Mouse (Mus musculus) MEL (cell line): ENCODE results near the gene Catip. TPM values are rescaled to one million over a fixed set of nuclear protein-coding genes. Genes with fewer than 3 reads are reported as not detected.

ENCODE experiments used
- DNase-seq: peaks from one replicate; pipeline ENCODE4 v3.0.0; 2011; ENCODE audit warnings: low read depth, low spot score
- H3K27ac ChIP-seq: 2 replicates; pipeline ENCODE4 v1.5.1; 2012; ENCODE audit warnings: low read depth, mild to moderate bottlenecking, control low read depth, low read length, moderate library complexity; ENCODE audit not compliant: control insufficient read depth
- H3K27me3 ChIP-seq, 2 experiments: fragments of 150-350 bp in 1 of 2; sonication (generic) in 1 of 2; 2 replicates each; pipeline ENCODE4 v1.6.1; 2012; ENCODE audit warnings: low read length in 2 of 2, mild to moderate bottlenecking in 2 of 2, improper control_type of control experiment in 1 of 2, moderate library complexity in 1 of 2; ENCODE audit not compliant: insufficient read depth in 2 of 2, control insufficient read depth in 1 of 2
- H3K36me3 ChIP-seq, 2 experiments: 2 replicates each; pipeline ENCODE4 v1.6.1; 2012 to 2014; ENCODE audit warnings: low read length in 2 of 2, improper control_type of control experiment in 1 of 2, inconsistent platforms in 1 of 2, mild to moderate bottlenecking in 1 of 2; ENCODE audit not compliant: insufficient read depth in 2 of 2, control insufficient read depth in 1 of 2
- H3K4me1 ChIP-seq, 2 experiments: fragments of 150-350 bp in 1 of 2; sonication (generic) in 1 of 2; 2 replicates each; pipeline ENCODE4 v1.6.1; 2012; ENCODE audit warnings: low read length in 2 of 2, improper control_type of control experiment in 1 of 2, mild to moderate bottlenecking in 1 of 2; ENCODE audit not compliant: insufficient read depth in 2 of 2, control insufficient read depth in 1 of 2
- H3K4me3 ChIP-seq, 2 experiments: fragments of 150-350 bp in 1 of 2; sonication (generic) in 1 of 2; 2 replicates each; pipeline ENCODE4 v1.5.1; 2012; ENCODE audit warnings: low read depth in 2 of 2, low read length in 2 of 2, mild to moderate bottlenecking in 2 of 2, moderate library complexity in 2 of 2, control low read depth in 1 of 2, improper control_type of control experiment in 1 of 2; ENCODE audit not compliant: control insufficient read depth in 1 of 2, insufficient read depth in 1 of 2
- H3K79me2 ChIP-seq: 2 replicates; pipeline ENCODE4 v1.6.1; 2012; ENCODE audit warnings: mild to moderate bottlenecking, low read length, moderate library complexity; ENCODE audit not compliant: control insufficient read depth, poor library complexity, insufficient read depth
- H3K9ac ChIP-seq: 2 replicates; pipeline ENCODE4 v1.6.1; 2012; ENCODE audit warnings: low read depth, mild to moderate bottlenecking, control low read depth, low read length, moderate library complexity; ENCODE audit not compliant: control insufficient read depth, poor library complexity, severe bottlenecking
- H3K9me3 ChIP-seq: fragments of 150-350 bp; sonication (generic); replicated peaks from 2 replicates; pipeline ENCODE4 v1.6.1; 2012; ENCODE audit warnings: mild to moderate bottlenecking, low read length, improper control_type of control experiment, moderate library complexity; ENCODE audit not compliant: insufficient read depth
- CHD1 ChIP-seq: IDR thresholded peaks from 2 replicates; pipeline ENCODE4 v1.6.1; 2012; ENCODE audit warnings: low read depth, mild to moderate bottlenecking, inconsistent platforms, low read length, improper control_type of control experiment
- ELF1 ChIP-seq: IDR thresholded peaks from 2 replicates; pipeline ENCODE4 v1.6.1; 2014; ENCODE audit warnings: low read depth, mild to moderate bottlenecking, inconsistent platforms, low read length, improper control_type of control experiment, moderate library complexity
- EP300 ChIP-seq, 2 experiments: IDR thresholded peaks; 2 replicates each; pipeline ENCODE4 v1.6.1; 2011; ENCODE audit warnings: improper control_type of control experiment in 2 of 2, low read length in 2 of 2, low read depth in 1 of 2, mild to moderate bottlenecking in 1 of 2
- HCFC1 ChIP-seq: IDR thresholded peaks from 2 replicates; pipeline ENCODE4 v1.6.1; 2012; ENCODE audit warnings: low read depth, mild to moderate bottlenecking, inconsistent platforms, low read length, improper control_type of control experiment, moderate library complexity
- JUND ChIP-seq: IDR thresholded peaks from 2 replicates; pipeline ENCODE4 v1.6.1; 2011; ENCODE audit warnings: low read depth, mild to moderate bottlenecking, improper control_type of control experiment, low read length
- MEF2A ChIP-seq: IDR thresholded peaks from 2 replicates; pipeline ENCODE4 v1.6.1; 2014; ENCODE audit warnings: low read depth, mild to moderate bottlenecking, inconsistent platforms, low read length, improper control_type of control experiment; ENCODE audit not compliant: poor library complexity, insufficient replicate concordance, severe bottlenecking; ENCODE audit errors: extremely low read depth
- MYC ChIP-seq: IDR thresholded peaks from 2 replicates; pipeline ENCODE4 v1.6.1; 2011; ENCODE audit warnings: low read depth, mild to moderate bottlenecking, low read length, improper control_type of control experiment, moderate library complexity
- NRF1 ChIP-seq: IDR thresholded peaks from 2 replicates; pipeline ENCODE4 v1.6.1; 2014; ENCODE audit warnings: low read depth, mild to moderate bottlenecking, inconsistent platforms, low read length, improper control_type of control experiment, moderate library complexity; ENCODE audit not compliant: poor library complexity, insufficient read depth, severe bottlenecking
- POLR2AphosphoS2 ChIP-seq: IDR thresholded peaks from 2 replicates; pipeline ENCODE4 v1.6.1; 2011; ENCODE audit warnings: low read length, improper control_type of control experiment
- POLR2AphosphoS5 ChIP-seq: IDR thresholded peaks from 2 replicates; pipeline ENCODE4 v1.6.1; 2012; ENCODE audit warnings: low read depth, borderline replicate concordance, mild to moderate bottlenecking, inconsistent platforms, low read length, moderate library complexity, mixed read lengths
- RAD21 ChIP-seq: IDR thresholded peaks from 2 replicates; pipeline ENCODE4 v1.6.1; 2011; ENCODE audit warnings: mild to moderate bottlenecking, low read depth, low read length, improper control_type of control experiment
- SIN3A ChIP-seq: IDR thresholded peaks from 2 replicates; pipeline ENCODE4 v1.6.1; 2012; ENCODE audit warnings: low read length, improper control_type of control experiment, inconsistent platforms
- SMC3 ChIP-seq: IDR thresholded peaks from 2 replicates; pipeline ENCODE4 v1.6.1; 2011; ENCODE audit warnings: low read depth, low read length, improper control_type of control experiment
- TCF12 ChIP-seq: IDR thresholded peaks from 2 replicates; pipeline ENCODE4 v1.6.1; 2014; ENCODE audit warnings: low read depth, mild to moderate bottlenecking, inconsistent platforms, low read length, improper control_type of control experiment, moderate library complexity
- UBTF ChIP-seq: IDR thresholded peaks from 2 replicates; pipeline ENCODE4 v1.6.1; 2012; ENCODE audit warnings: low read depth, mild to moderate bottlenecking, inconsistent platforms, low read length, improper control_type of control experiment, moderate library complexity, borderline replicate concordance; ENCODE audit not compliant: insufficient read depth
- USF1 ChIP-seq: IDR thresholded peaks from 2 replicates; pipeline ENCODE4 v1.6.1; 2014; ENCODE audit warnings: low read depth, mild to moderate bottlenecking, inconsistent platforms, low read length, improper control_type of control experiment, moderate library complexity
- USF2 ChIP-seq, 2 experiments: IDR thresholded peaks; 2 replicates each; pipeline ENCODE4 v1.6.1; 2011 to 2012; ENCODE audit warnings: improper control_type of control experiment in 2 of 2, low read length in 2 of 2, borderline replicate concordance in 1 of 2, inconsistent platforms in 1 of 2, low read depth in 1 of 2, mild to moderate bottlenecking in 1 of 2; ENCODE audit not compliant: insufficient read depth in 1 of 2
- ZC3H11A ChIP-seq: IDR thresholded peaks from 2 replicates; pipeline ENCODE4 v1.6.1; 2012; ENCODE audit warnings: low read depth, mild to moderate bottlenecking, inconsistent platforms, low read length, improper control_type of control experiment
- ZKSCAN1 ChIP-seq: IDR thresholded peaks from 2 replicates; pipeline ENCODE4 v1.6.1; 2012; ENCODE audit warnings: low read depth, mild to moderate bottlenecking, inconsistent platforms, low read length, improper control_type of control experiment, moderate library complexity
- ZNF384 ChIP-seq: IDR thresholded peaks from 2 replicates; pipeline ENCODE4 v1.6.1; 2012; ENCODE audit warnings: low read depth, mild to moderate bottlenecking, inconsistent platforms, low read length, improper control_type of control experiment
- polyA plus RNA-seq, 2 experiments: library from polyadenylated mRNA; stranded (reverse) in 1 of 2; unstranded in 1 of 2; fragments of >175 nt in 1 of 2; fragments of >200 nt in 1 of 2; gene quantifications; 2 replicates each; pipeline versions ENCODE4 v1.2.1 to v1.2.4; 2012; ENCODE audit warnings: low replicate concordance in 2 of 2, low read depth in 1 of 2; ENCODE audit not compliant: insufficient read length in 2 of 2, insufficient read depth in 1 of 2, missing spikeins in 1 of 2
- total RNA-seq: library from RNA; depleted of rRNA; stranded (reverse); fragments of 300-350 nt; gene quantifications from 2 replicates; pipeline ENCODE4 v1.2.3, GENCODE M21; 2012

Gene Catip
- total and polyA plus RNA-seq, 3 experiments = 0.08 TPM; not detected in 1

- Histone ChIP-seq H3K9ac (no peak overlapping the region), H3K79me2 (no peaks in the 10 kb centered on the region), H3K9me3 (no peaks in the 10 kb centered on the region), H3K27me3 (no peaks in the 10 kb centered on the region), H3K4me3 (no peak overlapping the region)
- DNase-seq = no peak
- TF ChIP-seq POLR2AphosphoS2 (no peak), ZKSCAN1 (no peak), MYC (no peak), CHD1 (no peak), ZC3H11A (no peak), ELF1 (no peak), POLR2AphosphoS5 (no peak), ZNF384 (no peak), SMC3 (no peak), JUND (no peak), EP300 (IDR thresholded peaks at IDR 0.05; ENCODE audit: low read depth in 1 of 2, low read length in 2 of 2) (no peak), UBTF (no peak), NRF1 (no peak), SIN3A (no peak), RAD21 (no peak), HCFC1 (no peak)
- TF ChIP-seq, all 39 proteins: peak for 0
- Histone ChIP-seq H3K36me3 (peaks cover 0 to 18% of the 10 kb centered on the region in 2 experiments; a peak in 2 of 4 replicates), H3K4me1 (peaks cover 0 to 18% of the 10 kb centered on the region in 2 experiments; a peak in 2 of 4 replicates), H3K27ac (no peak overlapping the region)
Measured at GRCm38 (mm10) chr1:74404206-74404605, 42.3 kb downstream of the Catip start.

GRCm38 (mm10) chr1:74408589-74409504 is 46.9 kb downstream of the Catip start, which contains the start of gene Vil1:
Gene Vil1 (plus strand): TSS chr1:74409376.
- Histone ChIP-seq H3K4me1 (peaks cover 0 to under 1% of the 10 kb centered on the region in 2 experiments; a peak in 2 of 4 replicates), H3K36me3 (peaks cover 0 to 1% of the 10 kb centered on the region in 2 experiments; a peak in 2 of 4 replicates), H3K27ac (no peak within 1 kb of the TSS), H3K4me3 (no peak within 1 kb of the TSS), H3K9ac (no peak within 1 kb of the TSS), H3K9me3 (no peaks in the 10 kb centered on the region), H3K79me2 (no peaks in the 10 kb centered on the region), H3K27me3 (no peaks in the 10 kb centered on the region)
- no peak for DNase-seq
- TF ChIP-seq ZC3H11A = no peak
- TF ChIP-seq HCFC1 = no peak
- no peak for TF ChIP-seq MEF2A
- TF ChIP-seq USF2 (IDR thresholded peaks at IDR 0.05; ENCODE audit: borderline replicate concordance in 1 of 2, insufficient read depth in 1 of 2, low read depth in 1 of 2, low read length in 2 of 2) = no peak
- TF ChIP-seq USF1 = no peak
- TF ChIP-seq TCF12 = no peak
- TF ChIP-seq ZNF384 = no peak
